Comparison of ENCODE assay signal across 9 mouse cellular contexts in genomic region chr8:55103891-55104481, GRCm38 (mm10).
DNase-seq lines count a peak whose midpoint lies in the region; ATAC-seq and TF ChIP-seq lines count a peak whose summit lies in the region.
"Had no signal": no experiment of that assay in that cellular context is flagged by ENCODE, and none has a peak within 500 bp of the region (broad histone marks: within the 10 kb centered on the region; RNA-seq: fewer than 3 reads in every experiment).

No protein-coding gene starts in this region.

- ATAC-seq in kidney, postnatal 0 days (replicated peaks; ENCODE audit: low FRiP score, low read depth) = no peak
- ATAC-seq in forebrain, embryonic 16.5 days = peak; percentile 75
- ATAC-seq in neural tube, embryonic 13.5 days (ENCODE audit: low read depth) = peak; percentile 57

- no peak overlapping the region for H3K4me2 ChIP-seq in kidney, postnatal 0 days (ENCODE audit: low read length)
- H3K4me2 ChIP-seq in forebrain, embryonic 16.5 days (ENCODE audit: low read length) = no peak overlapping the region
- H3K4me2 ChIP-seq in neural tube, embryonic 13.5 days = no peak overlapping the region
- H3K4me2 ChIP-seq: limb, embryonic 12.5 days had no signal

- H3K27ac ChIP-seq in kidney, postnatal 0 days = no peak overlapping the region
- H3K27ac ChIP-seq in kidney, adult 2 months (ENCODE audit: insufficient read depth, low read depth, low read length) = no peak overlapping the region
- no peak overlapping the region for H3K27ac ChIP-seq in forebrain, embryonic 16.5 days (ENCODE audit: low read length)
- H3K27ac ChIP-seq in neural tube, embryonic 13.5 days (replicated peaks) = no peak overlapping the region
- H3K27ac ChIP-seq: limb, embryonic 12.5 days had no signal

- no peak for TF ChIP-seq POLR2A in kidney, adult 2 months (IDR thresholded peaks at IDR 0.05; ENCODE audit: low read depth, low read length)

- H3K27me3 ChIP-seq in kidney, postnatal 0 days (ENCODE audit: insufficient read depth, low read length) = no peaks in the 10 kb centered on the region
- H3K27me3 ChIP-seq in kidney, adult 2 months (replicated peaks; ENCODE audit: control insufficient read depth, insufficient read depth, low read length) = no peaks in the 10 kb centered on the region
- no peaks in the 10 kb centered on the region for H3K27me3 ChIP-seq in forebrain, embryonic 16.5 days (replicated peaks; ENCODE audit: control insufficient read depth, insufficient read depth, low read length)
- no peaks in the 10 kb centered on the region for H3K27me3 ChIP-seq in neural tube, embryonic 13.5 days
- H3K27me3 ChIP-seq: limb, embryonic 12.5 days had no signal

- peak; percentile 20 for DNase-seq in kidney, postnatal 0 days (ENCODE audit: low spot score)
- DNase-seq in kidney, adult 2 months = no peak
- DNase-seq in brain, embryonic 18.5 days (ENCODE audit: low read depth, low spot score) = peak; percentile 64
- DNase-seq in thymus, postnatal 10 days (ENCODE audit: low spot score in 2 of 2) = no peak
- DNase-seq in T-cell, adult 2 months (ENCODE audit: low spot score) = no peak
- DNase-seq: kidney, postnatal 36 days had no signal

- H3K4me3 ChIP-seq in kidney, postnatal 0 days (replicated peaks; ENCODE audit: low read depth, low read length) = no peak overlapping the region
- no peak overlapping the region for H3K4me3 ChIP-seq in kidney, adult 2 months (ENCODE audit: insufficient read depth, low read depth, low read length)
- H3K4me3 ChIP-seq in forebrain, embryonic 16.5 days (replicated peaks; ENCODE audit: low read length) = no peak overlapping the region
- no peak overlapping the region for H3K4me3 ChIP-seq in neural tube, embryonic 13.5 days
- H3K4me3 ChIP-seq: limb, embryonic 12.5 days had no signal

- H3K4me1 ChIP-seq in kidney, postnatal 0 days (replicated peaks; ENCODE audit: insufficient read depth, low read length) = no peaks in the 10 kb centered on the region
- no peaks in the 10 kb centered on the region for H3K4me1 ChIP-seq in kidney, adult 2 months (ENCODE audit: control insufficient read depth, insufficient read depth, low read length)
- H3K4me1 ChIP-seq in forebrain, embryonic 16.5 days (replicated peaks; ENCODE audit: control insufficient read depth, insufficient read depth, low read length) = no peaks in the 10 kb centered on the region
- no peaks in the 10 kb centered on the region for H3K4me1 ChIP-seq in neural tube, embryonic 13.5 days (replicated peaks)
- H3K4me1 ChIP-seq: limb, embryonic 12.5 days had no signal

- H3K9me3 ChIP-seq in kidney, postnatal 0 days (replicated peaks; ENCODE audit: low read length) = no peaks in the 10 kb centered on the region
- no peaks in the 10 kb centered on the region for H3K9me3 ChIP-seq in forebrain, embryonic 16.5 days (ENCODE audit: control insufficient read depth, low read length)
- H3K9me3 ChIP-seq in neural tube, embryonic 13.5 days = no peaks in the 10 kb centered on the region
- H3K9me3 ChIP-seq: limb, embryonic 12.5 days had no signal

- peak; percentile 33; the same call in 1 of the 2 replicates for TF ChIP-seq CTCF in kidney, postnatal 0 days (IDR thresholded peaks at IDR 0.05; ENCODE audit: low read depth)
- TF ChIP-seq CTCF in kidney, adult 2 months (conservative IDR thresholded peaks at IDR 0.05; ENCODE audit: insufficient read depth, insufficient read length, low read depth, low read length) = no peak

- WGBS in kidney, postnatal 0 days = 49% methylated on average over 3 of the region's 3 CpGs
- WGBS in kidney, adult 2 months = 47% methylated on average over 3 of the region's 3 CpGs
- WGBS in forebrain, embryonic 16.5 days = 36% methylated on average over 3 of the region's 3 CpGs
- 44% methylated on average over 3 of the region's 3 CpGs for WGBS in neural tube, embryonic 13.5 days

- no peaks in the 10 kb centered on the region for H3K36me3 ChIP-seq in kidney, postnatal 0 days (ENCODE audit: insufficient read depth, low read length)
- no peaks in the 10 kb centered on the region for H3K36me3 ChIP-seq in kidney, adult 2 months (ENCODE audit: control insufficient read depth, insufficient read depth, low read length)
- H3K36me3 ChIP-seq in forebrain, embryonic 16.5 days (ENCODE audit: control insufficient read depth, insufficient read depth) = no peaks in the 10 kb centered on the region
- no peaks in the 10 kb centered on the region for H3K36me3 ChIP-seq in neural tube, embryonic 13.5 days
- H3K36me3 ChIP-seq: limb, embryonic 12.5 days had no signal

- no peak overlapping the region for H3K9ac ChIP-seq in kidney, postnatal 0 days (ENCODE audit: low read depth, low read length)
- no peak overlapping the region for H3K9ac ChIP-seq in forebrain, embryonic 16.5 days (replicated peaks; ENCODE audit: low read depth, low read length)
- H3K9ac ChIP-seq in neural tube, embryonic 13.5 days = no peak overlapping the region
- H3K9ac ChIP-seq: limb, embryonic 12.5 days had no signal

Comparison
In these comparisons a context has a peak if more than half of its experiments do, and no peak if none do; other contexts are left out.
1. DNase-seq: peak in kidney, postnatal 0 days (single experiment) and brain, embryonic 18.5 days (single experiment); none in kidney, adult 2 months (single experiment), thymus, postnatal 10 days (0 of 2) and T-cell, adult 2 months (single experiment).